Mouse (Mus musculus): Measurements from ENCODE around the gene Crybb2. TPM values are rescaled to one million over a fixed set of nuclear protein-coding genes. Genes with fewer than 3 reads are reported as not detected.

Gene Crybb2
- polyA plus RNA-seq, 1 experiment from 2014 or later, result not detected

DNA sequence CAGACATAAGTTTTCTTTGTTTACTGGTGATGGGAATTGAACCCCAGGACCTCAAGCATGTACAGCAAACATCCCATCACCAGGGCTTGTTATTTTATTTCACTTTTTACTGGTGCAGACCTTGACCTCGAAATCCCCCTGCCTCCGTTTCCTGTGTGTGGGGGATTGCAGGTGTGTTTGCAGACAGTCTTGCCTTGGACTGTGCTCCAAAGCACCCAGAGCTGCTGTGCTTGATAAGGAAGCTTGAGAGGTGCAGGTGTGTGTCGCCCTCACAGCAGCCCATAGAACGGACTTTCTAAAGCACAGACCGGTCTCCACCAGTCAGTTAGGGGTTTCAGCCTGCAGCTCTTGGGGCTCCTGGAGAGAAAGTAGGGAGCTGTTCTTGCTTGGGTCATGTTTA, 43.2 kb downstream of the Crybb2 start:
- H3K9me3 ChIP-seq (ENCODE audit: control insufficient read depth, low read length), result no peaks in the 10 kb centered on the region
- no peak overlapping the region for H3K27ac ChIP-seq
- H3K4me2 ChIP-seq (replicated peaks), result no peak overlapping the region
- H3K4me1 ChIP-seq (replicated peaks; ENCODE audit: control insufficient read depth, insufficient read depth, low read length), result peaks cover 20% of the 10 kb centered on the region
- 90% methylated on average over 5 of the region's 5 CpGs for WGBS
- ATAC-seq (ENCODE audit: low FRiP score), result no peak
- no peaks in the 10 kb centered on the region for H3K36me3 ChIP-seq (replicated peaks; ENCODE audit: control insufficient read depth, insufficient read depth)
- H3K4me3 ChIP-seq (replicated peaks; ENCODE audit: low read length), result no peak overlapping the region
- no peak overlapping the region for H3K9ac ChIP-seq
- no peak for DNase-seq (ENCODE audit: low spot score)
- H3K27me3 ChIP-seq (ENCODE audit: control insufficient read depth, insufficient read depth, low read length), result no peaks in the 10 kb centered on the region

- Histone ChIP-seq H3K27me3 (ENCODE audit: control insufficient read depth, insufficient read depth, low read length) (no peaks in the 10 kb centered on the region), H3K9me3 (ENCODE audit: control insufficient read depth, low read length) (no peaks in the 10 kb centered on the region), H3K9ac (no peak overlapping the region), H3K4me1 (replicated peaks; ENCODE audit: control insufficient read depth, insufficient read depth, low read length) (peaks cover 11% of the 10 kb centered on the region; the same call in 1 of the 2 replicates), H3K27ac (no peak overlapping the region), H3K4me2 (replicated peaks) (peak overlapping the region; percentile 11; the same call in 1 of the 2 replicates), H3K36me3 (replicated peaks; ENCODE audit: control insufficient read depth, insufficient read depth) (no peaks in the 10 kb centered on the region), H3K4me3 (replicated peaks; ENCODE audit: low read length) (no peak overlapping the region)
- 22% methylated on average over 18 of the region's 18 CpGs for WGBS
- 0 out of 2 replicates have a peak, but pooled peaks have one; percentile 31 for ATAC-seq (ENCODE audit: low FRiP score)
- peak; percentile 45 for DNase-seq (ENCODE audit: low spot score)
Measured at GRCm38 (mm10) chr5:113024154-113024764, 45.7 kb downstream of the Crybb2 start.

- Histone ChIP-seq H3K9ac (no peak overlapping the region), H3K9me3 (ENCODE audit: control insufficient read depth, low read length) (no peaks in the 10 kb centered on the region), H3K4me2 (replicated peaks) (no peak overlapping the region), H3K27me3 (ENCODE audit: control insufficient read depth, insufficient read depth, low read length) (no peaks in the 10 kb centered on the region), H3K27ac (no peak overlapping the region), H3K36me3 (replicated peaks; ENCODE audit: control insufficient read depth, insufficient read depth) (no peaks in the 10 kb centered on the region), H3K4me3 (replicated peaks; ENCODE audit: low read length) (no peak overlapping the region), H3K4me1 (replicated peaks; ENCODE audit: control insufficient read depth, insufficient read depth, low read length) (peaks cover 21% of the 10 kb centered on the region)
- 62% methylated on average over 8 of the region's 8 CpGs for WGBS
- ATAC-seq (ENCODE audit: low FRiP score) (no peak), DNase-seq (ENCODE audit: low spot score) (no peak)
Measured at GRCm38 (mm10) chr5:113018190-113018589, 51.7 kb downstream of the Crybb2 start.

- Histone ChIP-seq H3K36me3 (replicated peaks; ENCODE audit: control insufficient read depth, insufficient read depth) (no peaks in the 10 kb centered on the region), H3K9ac (no peak overlapping the region), H3K27me3 (ENCODE audit: control insufficient read depth, insufficient read depth, low read length) (no peaks in the 10 kb centered on the region), H3K9me3 (ENCODE audit: control insufficient read depth, low read length) (no peaks in the 10 kb centered on the region), H3K4me2 (replicated peaks) (no peak overlapping the region), H3K27ac (no peak overlapping the region), H3K4me3 (replicated peaks; ENCODE audit: low read length) (no peak overlapping the region), H3K4me1 (replicated peaks; ENCODE audit: control insufficient read depth, insufficient read depth, low read length) (peaks cover 21% of the 10 kb centered on the region)
- ATAC-seq (ENCODE audit: low FRiP score), result no peak
- 96% methylated on average over 1 of the region's 1 CpGs for WGBS
- DNase-seq (ENCODE audit: low spot score), result no peak
Measured at GRCm38 (mm10) chr5:113017004-113017403, 52.9 kb downstream of the Crybb2 start.

- no peaks in the 10 kb centered on the region for H3K9me3 ChIP-seq (ENCODE audit: control insufficient read depth, low read length)
- DNase-seq (ENCODE audit: low spot score) (peak; percentile 72), ATAC-seq (ENCODE audit: low FRiP score) (peak; percentile 61)
- peak within 1 kb of the TSS; percentile 44 for H3K27ac ChIP-seq
- peaks cover 21% of the 10 kb centered on the region for H3K4me1 ChIP-seq (replicated peaks; ENCODE audit: control insufficient read depth, insufficient read depth, low read length)
- H3K4me3 ChIP-seq (replicated peaks; ENCODE audit: low read length), result peak within 1 kb of the TSS; percentile 63
- no peaks in the 10 kb centered on the region for H3K36me3 ChIP-seq (replicated peaks; ENCODE audit: control insufficient read depth, insufficient read depth)
- H3K27me3 ChIP-seq (ENCODE audit: control insufficient read depth, insufficient read depth, low read length), result no peaks in the 10 kb centered on the region
- H3K4me2 ChIP-seq (replicated peaks), result peak within 1 kb of the TSS; percentile 68
- peak within 1 kb of the TSS; percentile 81 for H3K9ac ChIP-seq
- WGBS, result 5% methylated on average over 30 of the region's 52 CpGs
Measured at GRCm38 (mm10) chr5:113015236-113016061, 54.5 kb downstream of the Crybb2 start, which contains the start of gene Grk3. Gene Grk3, minus strand, starts transcription at chr5:113015791.

GRCm38 (mm10) chr5:113014808-113015235, 55.1 kb downstream of the Crybb2 start:
- Histone ChIP-seq H3K27me3 (ENCODE audit: control insufficient read depth, insufficient read depth, low read length) (no peaks in the 10 kb centered on the region), H3K9me3 (ENCODE audit: control insufficient read depth, low read length) (no peaks in the 10 kb centered on the region), H3K27ac (peak overlapping the region; percentile 44; the same call in 1 of the 2 replicates), H3K9ac (peak overlapping the region; percentile 81), H3K4me2 (replicated peaks) (peak overlapping the region; percentile 68), H3K4me1 (replicated peaks; ENCODE audit: control insufficient read depth, insufficient read depth, low read length) (peaks cover 21% of the 10 kb centered on the region), H3K4me3 (replicated peaks; ENCODE audit: low read length) (peak overlapping the region; percentile 63), H3K36me3 (replicated peaks; ENCODE audit: control insufficient read depth, insufficient read depth) (no peaks in the 10 kb centered on the region)
- 3% methylated on average over 14 of the region's 14 CpGs for WGBS
- ATAC-seq (ENCODE audit: low FRiP score) (peak; percentile 61), DNase-seq (ENCODE audit: low spot score) (peak; percentile 39)

DNA sequence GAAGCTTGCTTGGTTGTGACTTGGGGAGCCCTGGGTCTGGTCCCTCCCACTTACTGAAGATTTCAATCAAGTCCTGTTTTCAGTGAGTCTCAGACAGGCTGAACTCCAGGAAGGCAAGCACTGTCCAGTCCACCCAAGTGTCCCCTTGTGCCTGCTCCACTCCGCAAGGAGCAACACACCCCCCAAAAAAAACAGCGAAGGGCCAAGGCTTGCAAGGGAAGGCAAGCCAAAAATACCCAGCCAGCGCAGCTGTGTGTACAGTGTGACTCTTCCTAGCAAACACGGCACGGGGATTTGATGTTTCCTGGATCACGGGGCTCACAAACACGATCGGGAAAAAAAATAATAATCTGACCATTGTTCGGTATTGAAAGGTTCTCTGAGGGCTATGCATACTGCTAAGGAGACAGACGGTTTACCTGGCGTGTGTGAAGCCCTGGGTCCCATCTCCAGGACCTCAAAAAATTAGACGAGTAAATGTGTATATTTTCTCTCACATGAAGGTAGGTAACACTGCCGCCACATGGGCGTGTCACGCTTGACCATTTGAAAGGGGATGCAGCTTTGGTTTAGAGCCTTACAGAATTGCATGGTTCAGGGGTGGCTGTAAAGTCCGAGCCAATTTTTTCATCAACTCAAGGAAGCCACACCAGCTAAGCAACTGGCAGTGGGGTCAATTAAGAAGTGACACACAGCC, 55.7 kb downstream of the Crybb2 start:
- ATAC-seq (ENCODE audit: low FRiP score), result peak; percentile 5; the same call in 1 of the 2 replicates
- Histone ChIP-seq H3K4me1 (replicated peaks; ENCODE audit: control insufficient read depth, insufficient read depth, low read length) (peaks cover 21% of the 10 kb centered on the region), H3K4me3 (replicated peaks; ENCODE audit: low read length) (peak overlapping the region; percentile 63), H3K27ac (no peak overlapping the region; the same call in 1 of the 2 replicates), H3K27me3 (ENCODE audit: control insufficient read depth, insufficient read depth, low read length) (no peaks in the 10 kb centered on the region), H3K9ac (peak overlapping the region; percentile 81), H3K36me3 (replicated peaks; ENCODE audit: control insufficient read depth, insufficient read depth) (no peaks in the 10 kb centered on the region), H3K4me2 (replicated peaks) (peak overlapping the region; percentile 68), H3K9me3 (ENCODE audit: control insufficient read depth, low read length) (no peaks in the 10 kb centered on the region)
- 62% methylated on average over 16 of the region's 16 CpGs for WGBS
- DNase-seq (ENCODE audit: low spot score), result no peak

- no peaks in the 10 kb centered on the region for H3K36me3 ChIP-seq (replicated peaks; ENCODE audit: control insufficient read depth, insufficient read depth)
- H3K9ac ChIP-seq, result no peak overlapping the region
- no peak overlapping the region for H3K27ac ChIP-seq
- no peaks in the 10 kb centered on the region for H3K9me3 ChIP-seq (ENCODE audit: control insufficient read depth, low read length)
- H3K27me3 ChIP-seq (ENCODE audit: control insufficient read depth, insufficient read depth, low read length), result no peaks in the 10 kb centered on the region
- H3K4me1 ChIP-seq (replicated peaks; ENCODE audit: control insufficient read depth, insufficient read depth, low read length), result peaks cover 21% of the 10 kb centered on the region
- no peak for ATAC-seq (ENCODE audit: low FRiP score)
- DNase-seq (ENCODE audit: low spot score), result no peak
- H3K4me3 ChIP-seq (replicated peaks; ENCODE audit: low read length), result no peak overlapping the region
- 90% methylated on average over 10 of the region's 10 CpGs for WGBS
- H3K4me2 ChIP-seq (replicated peaks), result no peak overlapping the region
Measured at GRCm38 (mm10) chr5:113011926-113012325, 58.0 kb downstream of the Crybb2 start.

Data from hindbrain, embryonic 14.5 days (tissue).